Mouse (Mus musculus): ENCODE measurements at regions not wholly inside any gene's neighbourhood (a gene's known extent, or its start where the extent isn't known, plus 50 kb on each side); places are given as distances from the start of the nearest gene placed in this dataset.
A peak's percentile ranks its signal among the peaks of the same experiment; 100 is the strongest.

DNA sequence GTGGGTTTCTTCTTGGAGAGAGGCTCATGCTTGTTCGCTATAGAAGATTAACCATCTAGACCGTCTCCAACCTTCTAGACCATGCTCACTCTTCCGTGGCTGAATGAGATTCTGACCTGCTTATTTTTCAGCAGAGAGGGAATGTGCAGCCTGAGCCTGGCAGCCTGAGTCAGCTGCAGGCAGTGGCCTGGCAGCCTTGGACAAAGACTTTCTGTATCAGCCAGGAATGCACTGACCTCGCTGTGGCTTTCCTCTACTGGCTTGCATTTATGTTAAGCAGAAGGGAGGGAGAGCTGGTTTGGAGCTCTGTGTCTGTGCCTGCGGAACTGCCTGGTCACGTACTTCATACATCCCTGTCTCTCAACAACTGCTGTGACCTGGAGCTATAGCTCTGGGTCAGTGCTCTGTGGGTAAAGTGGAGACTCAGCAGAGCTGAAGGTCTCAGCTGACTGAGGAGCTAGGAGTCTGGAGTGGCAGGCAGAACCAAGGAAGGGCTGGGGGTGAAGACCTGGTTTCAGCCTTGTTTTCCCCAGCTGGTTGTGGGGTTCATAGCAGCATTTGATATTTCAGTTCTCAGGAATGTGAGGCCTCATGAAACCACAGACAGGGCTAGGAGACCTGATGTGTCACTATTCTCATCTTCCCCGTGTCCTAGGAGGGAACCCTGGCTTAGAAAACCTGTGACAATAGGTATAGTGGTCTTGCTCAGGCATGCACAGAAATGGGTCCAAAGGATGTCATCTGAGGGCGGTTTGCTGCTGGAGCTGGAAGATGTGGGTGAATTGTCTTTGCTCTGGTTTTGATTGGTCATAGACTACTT, 207.2 kb upstream of the Ncam1 start:
- no peak for DNase-seq (ENCODE audit: low read depth, low spot score)
- in situ Hi-C loops (cut with MboI; ENCODE audit: low sequenced_read_pairs in 2 of 2, unreplicated experiment in 2 of 2) = no loop called here
- Histone ChIP-seq H3K27ac (ENCODE audit: insufficient read depth, low read depth, low read length, poor library complexity, severe bottlenecking) (no peak overlapping the region), H3K9ac (ENCODE audit: insufficient read depth, low read depth, low read length, poor library complexity, severe bottlenecking) (no peak overlapping the region), H3K9me3 (ENCODE audit: control insufficient read depth, insufficient read depth, low read depth, low read length) (no peaks in the 10 kb centered on the region), H3K4me3 (ENCODE audit: insufficient read depth in 1 of 2, low read depth in 1 of 2, low read length in 2 of 2, poor library complexity in 1 of 2, severe bottlenecking in 1 of 2) (no peak overlapping the region), H3K36me3 (ENCODE audit: control insufficient read depth, insufficient read depth, low read length, poor library complexity, severe bottlenecking) (no peaks in the 10 kb centered on the region), H3K4me1 (ENCODE audit: control insufficient read depth in 2 of 2, insufficient read depth in 2 of 2, low read length in 2 of 2, poor library complexity in 1 of 2) (0 out of 4 replicates have a peak, but pooled peaks cover 0 to 4% of the 10 kb centered on the region in 2 experiments)
- TF ChIP-seq MAFK (IDR thresholded peaks at IDR 0.05; ENCODE audit: insufficient read depth, low read depth, low read length) (no peak), HCFC1 (IDR thresholded peaks at IDR 0.05; ENCODE audit: borderline replicate concordance, insufficient read depth, low read length) (no peak), ZNF384 (IDR thresholded peaks at IDR 0.05; ENCODE audit: low read depth, low read length) (no peak), CHD2 (IDR thresholded peaks at IDR 0.05; ENCODE audit: low read depth, low read length) (no peak), ZC3H11A (IDR thresholded peaks at IDR 0.05; ENCODE audit: borderline replicate concordance, low read depth, low read length) (no peak)

DNA sequence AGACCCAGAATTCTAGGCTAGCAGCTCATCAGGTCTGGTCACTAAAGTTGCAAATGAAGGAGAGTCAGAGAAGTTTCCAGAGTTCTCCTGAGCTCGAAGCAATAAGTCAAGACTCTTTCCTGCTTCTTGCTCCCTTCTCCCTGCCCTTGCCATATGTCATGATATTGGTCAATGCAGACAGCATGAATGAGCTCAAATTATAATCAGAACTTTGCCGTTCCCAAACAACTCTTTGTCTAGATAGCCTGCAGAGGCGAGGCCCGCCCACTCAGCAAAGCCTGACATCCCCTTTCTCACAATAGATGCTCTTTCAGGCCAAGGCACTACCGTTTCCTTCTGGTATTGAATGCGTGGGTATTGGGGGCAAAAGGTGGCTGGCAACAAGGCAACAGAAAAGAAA, 204.0 kb upstream of the Ncam1 start:
- Histone ChIP-seq H3K4me3 (ENCODE audit: insufficient read depth in 1 of 2, low read depth in 1 of 2, low read length in 2 of 2, poor library complexity in 1 of 2, severe bottlenecking in 1 of 2) (no peak overlapping the region), H3K27ac (ENCODE audit: insufficient read depth, low read depth, low read length, poor library complexity, severe bottlenecking) (no peak overlapping the region), H3K4me1 (ENCODE audit: control insufficient read depth in 2 of 2, insufficient read depth in 2 of 2, low read length in 2 of 2, poor library complexity in 1 of 2) (0 out of 4 replicates have a peak, but pooled peaks cover 0 to 4% of the 10 kb centered on the region in 2 experiments), H3K36me3 (ENCODE audit: control insufficient read depth, insufficient read depth, low read length, poor library complexity, severe bottlenecking) (no peaks in the 10 kb centered on the region), H3K9ac (ENCODE audit: insufficient read depth, low read depth, low read length, poor library complexity, severe bottlenecking) (no peak overlapping the region), H3K9me3 (ENCODE audit: control insufficient read depth, insufficient read depth, low read depth, low read length) (no peaks in the 10 kb centered on the region)
- TF ChIP-seq ZNF384 (IDR thresholded peaks at IDR 0.05; ENCODE audit: low read depth, low read length) (no peak), HCFC1 (IDR thresholded peaks at IDR 0.05; ENCODE audit: borderline replicate concordance, insufficient read depth, low read length) (no peak), CHD2 (IDR thresholded peaks at IDR 0.05; ENCODE audit: low read depth, low read length) (no peak), ZC3H11A (IDR thresholded peaks at IDR 0.05; ENCODE audit: borderline replicate concordance, low read depth, low read length) (no peak), MAFK (IDR thresholded peaks at IDR 0.05; ENCODE audit: insufficient read depth, low read depth, low read length) (no peak)
- in situ Hi-C loops (cut with MboI; ENCODE audit: low sequenced_read_pairs in 2 of 2, unreplicated experiment in 2 of 2) = no loop called here
- no peak for DNase-seq (ENCODE audit: low read depth, low spot score)

DNA sequence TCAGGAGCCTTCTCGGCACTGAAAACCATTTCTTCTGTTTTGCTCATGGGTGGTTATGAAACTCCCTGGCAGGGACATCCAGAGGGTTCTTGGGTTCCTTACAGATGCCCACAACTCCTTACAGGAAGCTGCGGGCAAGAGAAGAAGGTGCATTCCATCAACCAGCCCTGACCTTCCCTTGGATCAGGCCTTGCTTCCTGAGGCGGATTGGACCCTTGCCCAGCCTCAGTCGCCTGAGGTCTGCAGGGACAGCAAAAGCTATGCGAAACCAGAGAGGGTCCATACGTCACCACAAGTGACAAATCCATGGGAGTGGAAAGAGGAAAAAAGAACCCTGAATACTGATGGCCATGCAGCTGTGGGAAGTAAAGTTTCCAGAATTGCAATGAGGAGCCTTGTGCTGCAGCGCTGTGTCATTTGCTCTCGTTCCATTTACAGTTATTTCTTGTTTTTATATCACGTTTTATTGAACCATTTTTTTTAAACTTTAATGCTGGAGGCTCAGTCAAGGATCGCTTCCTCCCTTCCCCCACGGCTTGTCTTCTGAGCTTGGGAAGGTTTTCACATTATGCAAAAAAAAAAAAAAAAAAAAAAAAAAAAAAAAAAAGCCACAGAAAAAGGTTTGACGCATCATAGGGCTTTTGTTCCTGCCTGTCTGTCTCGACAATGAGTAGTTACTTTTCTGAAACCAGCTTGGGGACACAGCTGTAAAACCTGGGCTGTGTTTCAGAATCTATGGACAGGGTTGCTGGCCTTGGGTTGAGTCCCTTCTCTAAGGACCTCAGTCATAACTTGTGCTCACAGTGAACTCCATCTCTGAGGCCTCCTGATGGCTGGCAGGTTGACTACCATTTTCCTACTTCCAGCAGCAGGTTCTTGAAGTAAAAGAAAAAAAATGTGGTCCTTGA, 202.0 kb upstream of the Ncam1 start:
- Histone ChIP-seq H3K27ac (ENCODE audit: insufficient read depth, low read depth, low read length, poor library complexity, severe bottlenecking) (no peak overlapping the region), H3K36me3 (ENCODE audit: control insufficient read depth, insufficient read depth, low read length, poor library complexity, severe bottlenecking) (no peaks in the 10 kb centered on the region), H3K4me1 (ENCODE audit: control insufficient read depth in 2 of 2, insufficient read depth in 2 of 2, low read length in 2 of 2, poor library complexity in 1 of 2) (0 out of 4 replicates have a peak, but pooled peaks cover 0 to 1% of the 10 kb centered on the region in 2 experiments), H3K4me3 (ENCODE audit: insufficient read depth in 1 of 2, low read depth in 1 of 2, low read length in 2 of 2, poor library complexity in 1 of 2, severe bottlenecking in 1 of 2) (no peak overlapping the region), H3K9ac (ENCODE audit: insufficient read depth, low read depth, low read length, poor library complexity, severe bottlenecking) (no peak overlapping the region), H3K9me3 (ENCODE audit: control insufficient read depth, insufficient read depth, low read depth, low read length) (no peaks in the 10 kb centered on the region)
- TF ChIP-seq HCFC1 (IDR thresholded peaks at IDR 0.05; ENCODE audit: borderline replicate concordance, insufficient read depth, low read length) (no peak), ZNF384 (IDR thresholded peaks at IDR 0.05; ENCODE audit: low read depth, low read length) (peak; percentile 63; the same call in 1 of the 2 replicates)
- in situ Hi-C loops (cut with MboI; ENCODE audit: low sequenced_read_pairs in 2 of 2, unreplicated experiment in 2 of 2) = no loop called here
- no peak for DNase-seq (ENCODE audit: low read depth, low spot score)

DNA sequence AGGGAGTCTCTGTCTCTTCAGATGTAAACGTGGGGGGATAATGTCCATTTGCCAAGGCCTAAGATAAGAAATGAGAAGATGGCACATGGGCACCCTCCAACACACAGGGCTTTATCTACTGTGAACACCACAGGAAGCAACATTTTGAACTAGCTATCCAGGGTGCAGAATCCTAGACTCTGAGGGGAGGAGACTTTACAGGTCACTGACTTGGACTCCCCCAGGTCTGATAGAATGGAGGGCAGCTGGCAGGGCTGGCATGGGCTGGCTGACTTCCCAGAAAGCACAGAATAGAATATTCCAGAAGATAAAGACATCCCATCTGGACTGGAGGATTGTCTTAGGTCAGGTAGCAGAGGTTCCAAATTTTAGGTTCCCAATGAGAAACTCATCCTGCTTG, 201.2 kb upstream of the Ncam1 start:
- no peak for DNase-seq (ENCODE audit: low read depth, low spot score)
- no peak overlapping the region for H3K9ac ChIP-seq (ENCODE audit: insufficient read depth, low read depth, low read length, poor library complexity, severe bottlenecking)
- H3K4me3 ChIP-seq (ENCODE audit: insufficient read depth in 1 of 2, low read depth in 1 of 2, low read length in 2 of 2, poor library complexity in 1 of 2, severe bottlenecking in 1 of 2) = no peak overlapping the region
- no peaks in the 10 kb centered on the region for H3K4me1 ChIP-seq (ENCODE audit: control insufficient read depth in 2 of 2, insufficient read depth in 2 of 2, low read length in 2 of 2, poor library complexity in 1 of 2)
- no peak for TF ChIP-seq HCFC1 (IDR thresholded peaks at IDR 0.05; ENCODE audit: borderline replicate concordance, insufficient read depth, low read length)
- TF ChIP-seq MAFK (IDR thresholded peaks at IDR 0.05; ENCODE audit: insufficient read depth, low read depth, low read length) = no peak
- no peak for TF ChIP-seq ZC3H11A (IDR thresholded peaks at IDR 0.05; ENCODE audit: borderline replicate concordance, low read depth, low read length)
- TF ChIP-seq CHD2 (IDR thresholded peaks at IDR 0.05; ENCODE audit: low read depth, low read length) = no peak
- no peak for TF ChIP-seq ZNF384 (IDR thresholded peaks at IDR 0.05; ENCODE audit: low read depth, low read length)
- no peaks in the 10 kb centered on the region for H3K36me3 ChIP-seq (ENCODE audit: control insufficient read depth, insufficient read depth, low read length, poor library complexity, severe bottlenecking)
- H3K27ac ChIP-seq (ENCODE audit: insufficient read depth, low read depth, low read length, poor library complexity, severe bottlenecking) = no peak overlapping the region
- H3K9me3 ChIP-seq (ENCODE audit: control insufficient read depth, insufficient read depth, low read depth, low read length) = no peaks in the 10 kb centered on the region
- in situ Hi-C loops (cut with MboI; ENCODE audit: low sequenced_read_pairs in 2 of 2, unreplicated experiment in 2 of 2) = no loop called here
